Mouse (Mus musculus) hindbrain, embryonic 11.5 days (tissue): ENCODE results near the gene Pglyrp3. TPM values are rescaled to one million over a fixed set of nuclear protein-coding genes. Genes with fewer than 3 reads are reported as not detected.

Experiments used
- polyA plus RNA-seq: library from polyadenylated mRNA; unstranded; fragments of >200 nt; fragmentation: Nextera tagmentation; extraction: Ambion mirVana; gene quantifications from 2 replicates; pipeline ENCODE4 v1.2.1, GENCODE M21; 2014

The Pglyrp3 gene
- polyA plus RNA-seq, 1 experiment from 2014 or later, result not detected

Other genes with a start within 250 kb of the Pglyrp3 start
- gene Lor, start 68.6 kb downstream of the Pglyrp3 start, polyA plus RNA-seq, result 1.4 and 1.6 TPM in 2 replicates
- gene Prr9, start 109.4 kb downstream of the Pglyrp3 start, polyA plus RNA-seq, result not detected in 2 replicates
- gene Lelp1, start 128.2 kb downstream of the Pglyrp3 start, polyA plus RNA-seq, result not detected in 2 replicates
- not detected in 2 replicates for gene Sprr2a1, start 201.2 kb downstream of the Pglyrp3 start, polyA plus RNA-seq
- gene Sprr2a2, start 201.3 kb downstream of the Pglyrp3 start, polyA plus RNA-seq, result 0.40 and 0.50 TPM in 2 replicates